Mouse (Mus musculus) hindbrain, embryonic 11.5 days (tissue): ENCODE data around the gene Cd109. TPM values are rescaled to one million over a fixed set of nuclear protein-coding genes. Genes with fewer than 3 reads are reported as not detected.

Experiments used
- ATAC-seq: fragments of 200-750 bp; cut with Nextera tagmentation; 2 replicates; pipeline ENCODE4 v1.8.0; 2017; ENCODE audit warnings: mild to moderate bottlenecking, moderate TSS enrichment, moderate library complexity; ENCODE audit not compliant: low FRiP score
- DNase-seq: peaks from one replicate; pipeline ENCODE4 v3.0.0-alpha.2; 2015; ENCODE audit warnings: low spot score
- H3K27ac ChIP-seq: fragments of 300-500 bp; sonication (generic); 2 replicates; pipeline ENCODE4 v1.5.1; 2014; ENCODE audit warnings: mild to moderate bottlenecking, low read depth, low read length
- H3K27me3 ChIP-seq: fragments of 300-500 bp; sonication (generic); 2 replicates; pipeline ENCODE4 v1.6.1; 2014; ENCODE audit warnings: mild to moderate bottlenecking, low read length, moderate library complexity, mixed read lengths; ENCODE audit not compliant: control insufficient read depth, insufficient read depth
- H3K36me3 ChIP-seq: fragments of 300-500 bp; sonication (generic); 2 replicates; pipeline ENCODE4 v1.6.1; 2014; ENCODE audit warnings: mild to moderate bottlenecking, low read length, moderate library complexity, mixed read lengths; ENCODE audit not compliant: control insufficient read depth, insufficient read depth
- H3K4me1 ChIP-seq: fragments of 300-500 bp; sonication (generic); replicated peaks from 2 replicates; pipeline ENCODE4 v1.6.1; 2014; ENCODE audit warnings: low read length, mixed read lengths; ENCODE audit not compliant: control insufficient read depth, insufficient read depth
- H3K4me2 ChIP-seq: fragments of 300-500 bp; sonication (generic); replicated peaks from 2 replicates; pipeline ENCODE4 v1.6.1; 2014; ENCODE audit warnings: mild to moderate bottlenecking, low read depth, low read length
- H3K4me3 ChIP-seq: fragments of 300-500 bp; sonication (generic); 2 replicates; pipeline ENCODE4 v1.5.1; 2014; ENCODE audit warnings: low read depth, low read length
- H3K9ac ChIP-seq: fragments of 300-500 bp; sonication (generic); 2 replicates; pipeline ENCODE4 v1.6.1; 2014; ENCODE audit warnings: low read depth, low read length
- H3K9me3 ChIP-seq: fragments of 300-500 bp; sonication (generic); 2 replicates; pipeline ENCODE4 v1.6.1; 2016; ENCODE audit warnings: low read length; ENCODE audit not compliant: control insufficient read depth
- WGBS: fragments of 180-500 bp; shearing (Covaris S2); extraction: QIAGEN DNeasy Blood & Tissue Kit; methylation state at CpG from one replicate; pipeline ENCODE4 v1.1.7; 2014; 5-methylcytosine and 5-hydroxymethylcytosine counted together
- polyA plus RNA-seq: library from polyadenylated mRNA; unstranded; fragments of >200 nt; fragmentation: Nextera tagmentation; extraction: Ambion mirVana; gene quantifications from 2 replicates; pipeline ENCODE4 v1.2.1, GENCODE M21; 2014

Gene Cd109
- polyA plus RNA-seq, 1 experiment from 2014 or later = 4.0 TPM

GRCm38 (mm10) chr9:78700691-78701090 lies 85.3 kb downstream of the Cd109 start:
- 4% methylated on average over 1 of the region's 1 CpGs for whole genome bisulfite sequencing
- ATAC-seq (no peak), DNase-seq (peak; percentile 84)

GRCm38 (mm10) chr9:78702509-78703239 lies 87.3 kb downstream of the Cd109 start:
- H3K36me3 ChIP-seq = no peaks in the 10 kb centered on the region
- H3K27me3 ChIP-seq = no peaks in the 10 kb centered on the region
- H3K4me3 ChIP-seq = no peak overlapping the region
- no peaks in the 10 kb centered on the region for H3K4me1 ChIP-seq
- 0 out of 2 replicates have a peak, but pooled peaks cover 3% of the 10 kb centered on the region for H3K9me3 ChIP-seq
- 92% methylated on average over 12 of the region's 12 CpGs for WGBS
- no peak overlapping the region for H3K4me2 ChIP-seq
- H3K27ac ChIP-seq = no peak overlapping the region
- no peak for ATAC-seq
- DNase-seq = no peak
- H3K9ac ChIP-seq = no peak overlapping the region

More at GRCm38 (mm10) chr9:78700691-78701090, 85.3 kb downstream of the Cd109 start:
- Histone ChIP-seq H3K27me3 (no peaks in the 10 kb centered on the region), H3K4me2 (no peak overlapping the region), H3K4me1 (no peaks in the 10 kb centered on the region), H3K36me3 (no peaks in the 10 kb centered on the region), H3K9ac (no peak overlapping the region), H3K4me3 (no peak overlapping the region), H3K9me3 (no peaks in the 10 kb centered on the region), H3K27ac (no peak overlapping the region)

- Histone ChIP-seq H3K4me3 (no peak overlapping the region), H3K27ac (no peak overlapping the region), H3K9ac (no peak overlapping the region), H3K27me3 (no peaks in the 10 kb centered on the region), H3K9me3 (no peaks in the 10 kb centered on the region), H3K4me2 (no peak overlapping the region), H3K36me3 (no peaks in the 10 kb centered on the region), H3K4me1 (no peaks in the 10 kb centered on the region)
- 80% methylated on average over 6 of the region's 6 CpGs for WGBS
- ATAC-seq = no peak
- DNase-seq = no peak
These were observed 105.8 kb downstream of the Cd109 start for GRCm38 (mm10) chr9:78720888-78721798.

- ATAC-seq = no peak
These were observed 116.6 kb downstream of the Cd109 start for GRCm38 (mm10) chr9:78731931-78732330.

GRCm38 (mm10) chr9:78735519-78735918 lies 120.2 kb downstream of the Cd109 start:
- DNase-seq (no peak), ATAC-seq (no peak)
- Histone ChIP-seq H3K27ac (no peak overlapping the region), H3K4me2 (no peak overlapping the region), H3K27me3 (no peaks in the 10 kb centered on the region), H3K4me1 (no peaks in the 10 kb centered on the region), H3K9ac (no peak overlapping the region), H3K36me3 (no peaks in the 10 kb centered on the region), H3K4me3 (no peak overlapping the region), H3K9me3 (no peaks in the 10 kb centered on the region)
- 71% methylated on average over 3 of the region's 3 CpGs for WGBS

More at GRCm38 (mm10) chr9:78731931-78732330, 116.6 kb downstream of the Cd109 start:
- no peak overlapping the region for H3K4me3 ChIP-seq
- H3K27ac ChIP-seq = no peak overlapping the region
- no peaks in the 10 kb centered on the region for H3K27me3 ChIP-seq
- H3K4me2 ChIP-seq = no peak overlapping the region
- WGBS = 62% methylated on average over 6 of the region's 6 CpGs
- no peak overlapping the region for H3K9ac ChIP-seq
- no peaks in the 10 kb centered on the region for H3K9me3 ChIP-seq
- H3K36me3 ChIP-seq = no peaks in the 10 kb centered on the region
- no peak for DNase-seq
- H3K4me1 ChIP-seq = no peaks in the 10 kb centered on the region

- no peaks in the 10 kb centered on the region for H3K4me1 ChIP-seq
- no peak for ATAC-seq
- H3K27ac ChIP-seq = no peak overlapping the region
- no peak overlapping the region for H3K9ac ChIP-seq
- no peaks in the 10 kb centered on the region for H3K27me3 ChIP-seq
- H3K36me3 ChIP-seq = no peaks in the 10 kb centered on the region
- H3K4me2 ChIP-seq = no peak overlapping the region
- no peaks in the 10 kb centered on the region for H3K9me3 ChIP-seq
- H3K4me3 ChIP-seq = no peak overlapping the region
- DNase-seq = no peak
- WGBS = 60% methylated on average over 3 of the region's 3 CpGs
These were observed 126.7 kb downstream of the Cd109 start for GRCm38 (mm10) chr9:78742012-78742411.

GRCm38 (mm10) chr9:78750246-78750645 lies 134.9 kb downstream of the Cd109 start:
- no peaks in the 10 kb centered on the region for H3K36me3 ChIP-seq
- no peak for DNase-seq
- H3K27me3 ChIP-seq = no peaks in the 10 kb centered on the region
- no peak for ATAC-seq
- WGBS = 84% methylated on average over 3 of the region's 3 CpGs
- H3K4me1 ChIP-seq = no peaks in the 10 kb centered on the region
- H3K9me3 ChIP-seq = no peaks in the 10 kb centered on the region
- no peak overlapping the region for H3K27ac ChIP-seq
- H3K9ac ChIP-seq = no peak overlapping the region
- H3K4me2 ChIP-seq = no peak overlapping the region
- no peak overlapping the region for H3K4me3 ChIP-seq
